In the genomic region with DNA sequence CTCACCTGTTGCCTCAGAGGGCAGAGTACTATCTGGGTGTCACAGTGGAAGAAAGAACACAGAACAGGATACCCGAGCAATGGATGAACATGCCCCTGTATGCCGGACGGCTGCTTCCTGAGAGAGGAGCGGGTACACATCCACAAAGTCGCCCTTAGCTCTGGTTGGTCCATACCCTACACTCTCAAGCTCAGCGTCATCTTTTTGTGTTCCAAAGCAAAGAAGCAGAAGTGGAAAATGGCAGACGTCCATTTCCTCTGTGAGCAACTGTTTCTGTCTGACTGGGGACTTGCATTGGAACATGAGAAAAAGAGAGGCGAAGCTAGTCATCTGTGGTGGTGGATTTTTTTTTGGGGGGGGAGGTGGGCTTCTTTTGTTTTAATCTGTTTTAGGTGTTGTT, we compare ENCODE assay signal across 19 mouse cellular contexts. TPM values are rescaled to one million over a fixed set of nuclear protein-coding genes. Genes with fewer than 3 reads are reported as not detected.
DNase-seq lines count a peak whose midpoint lies in the region; ATAC-seq lines count a peak whose summit lies in the region.
"Had no signal": no experiment of that assay in that cellular context is flagged by ENCODE, and none has a peak within 500 bp of the region (broad histone marks: within the 10 kb centered on the region; RNA-seq: fewer than 3 reads in every experiment).

No protein-coding gene starts in this region.

- DNase-seq in layer of hippocampus, adult 11-12 months (ENCODE audit: low spot score): peak; percentile 49
- no peak for DNase-seq in layer of hippocampus, adult 9-10 months (ENCODE audit: low spot score)
- peak; percentile 56 for DNase-seq in induced T-regulatory cell, adult 2 months (ENCODE audit: low read depth)
- peak; percentile 14 for DNase-seq in skeletal muscle tissue, adult 2 months (ENCODE audit: low read depth, low spot score)
- DNase-seq in embryo, embryonic 10.5 days (ENCODE audit: low spot score): no peak
- no peak for DNase-seq in cerebellum, adult 9-11 months
- DNase-seq: cerebellum, adult 11 months; cerebellum, postnatal 36 days; heart, adult 2 months; right cerebral cortex, postnatal 4 days had no signal

- H3K4me3 ChIP-seq in neural tube, embryonic 13.5 days: no peak overlapping the region
- no peak overlapping the region for H3K4me3 ChIP-seq in neural tube, embryonic 15.5 days (replicated peaks)
- H3K4me3 ChIP-seq: embryonic facial prominence, embryonic 13.5 days; heart, adult 2 months; kidney, embryonic 15.5 days; midbrain, embryonic 15.5 days; stomach, embryonic 15.5 days had no signal

- no peak overlapping the region for H3K9ac ChIP-seq in neural tube, embryonic 13.5 days
- no peak overlapping the region for H3K9ac ChIP-seq in neural tube, embryonic 15.5 days (replicated peaks)
- H3K9ac ChIP-seq: embryonic facial prominence, embryonic 13.5 days; kidney, embryonic 15.5 days; liver, embryonic 14.5 days; midbrain, embryonic 15.5 days; stomach, embryonic 15.5 days had no signal

- no peaks in the 10 kb centered on the region for H3K9me3 ChIP-seq in neural tube, embryonic 13.5 days
- H3K9me3 ChIP-seq in neural tube, embryonic 15.5 days (replicated peaks): no peaks in the 10 kb centered on the region
- H3K9me3 ChIP-seq: embryonic facial prominence, embryonic 13.5 days; kidney, embryonic 15.5 days; midbrain, embryonic 15.5 days; stomach, embryonic 15.5 days had no signal

- 79% methylated on average over 8 of the region's 8 CpGs for WGBS in neural tube, embryonic 13.5 days
- WGBS in neural tube, embryonic 15.5 days: 77% methylated on average over 8 of the region's 8 CpGs

- peaks cover 18% of the 10 kb centered on the region for H3K4me1 ChIP-seq in neural tube, embryonic 13.5 days (replicated peaks)
- peaks cover 18% of the 10 kb centered on the region for H3K4me1 ChIP-seq in neural tube, embryonic 15.5 days
- H3K4me1 ChIP-seq: kidney, embryonic 15.5 days; stomach, embryonic 15.5 days had no signal

- peak; percentile 30; the same call in 1 of the 2 replicates for ATAC-seq in neural tube, embryonic 13.5 days (ENCODE audit: low read depth)
- ATAC-seq in neural tube, embryonic 15.5 days (ENCODE audit: low FRiP score): no peak
- ATAC-seq: midbrain, embryonic 15.5 days had no signal

- no peak overlapping the region for H3K4me2 ChIP-seq in neural tube, embryonic 13.5 days
- H3K4me2 ChIP-seq in neural tube, embryonic 15.5 days: no peak overlapping the region
- H3K4me2 ChIP-seq: embryonic facial prominence, embryonic 13.5 days; kidney, embryonic 15.5 days; midbrain, embryonic 15.5 days; stomach, embryonic 15.5 days had no signal

- H3K27me3 ChIP-seq in neural tube, embryonic 13.5 days: no peaks in the 10 kb centered on the region
- no peaks in the 10 kb centered on the region for H3K27me3 ChIP-seq in neural tube, embryonic 15.5 days (replicated peaks)
- H3K27me3 ChIP-seq: embryonic facial prominence, embryonic 13.5 days; kidney, embryonic 15.5 days; midbrain, embryonic 15.5 days; stomach, embryonic 15.5 days had no signal

- H3K36me3 ChIP-seq in neural tube, embryonic 13.5 days: no peaks in the 10 kb centered on the region
- no peaks in the 10 kb centered on the region for H3K36me3 ChIP-seq in neural tube, embryonic 15.5 days
- H3K36me3 ChIP-seq: embryonic facial prominence, embryonic 13.5 days; kidney, embryonic 15.5 days; midbrain, embryonic 15.5 days; stomach, embryonic 15.5 days had no signal

- H3K27ac ChIP-seq in neural tube, embryonic 13.5 days (replicated peaks): peak overlapping the region; percentile 53
- no peak overlapping the region; the same call in 1 of the 2 replicates for H3K27ac ChIP-seq in neural tube, embryonic 15.5 days (replicated peaks)
- H3K27ac ChIP-seq: embryonic facial prominence, embryonic 13.5 days; heart, adult 2 months; hindbrain, postnatal 0 days; kidney, embryonic 15.5 days; liver, embryonic 14.5 days; macrophage; midbrain, embryonic 15.5 days; stomach, embryonic 15.5 days had no signal

RNA-seq across cellular contexts. Expression of a gene that starts 30.9 kb away (rescaled TPM):
- 26.0 and 34.8 TPM in 2 replicates for polyA plus RNA-seq in neural tube, embryonic 13.5 days (2015; fragmentation: Nextera tagmentation; extraction: Ambion mirVana)
- 23.7 and 28.4 TPM in 2 replicates for polyA plus RNA-seq in neural tube, embryonic 15.5 days (2015; fragmentation: Nextera tagmentation; extraction: Ambion mirVana)

Comparison
In these comparisons a context has a peak if more than half of its experiments do, and no peak if none do; other contexts are left out.
1. DNase-seq: peak in layer of hippocampus, adult 11-12 months (single experiment), induced T-regulatory cell, adult 2 months (single experiment) and skeletal muscle tissue, adult 2 months (single experiment); none in layer of hippocampus, adult 9-10 months (single experiment), embryo, embryonic 10.5 days (single experiment) and cerebellum, adult 9-11 months (single experiment).